Mouse (Mus musculus): Measurements from ENCODE around the gene Ptprm. TPM values are rescaled to one million over a fixed set of nuclear protein-coding genes. Genes with fewer than 3 reads are reported as not detected.

The Ptprm gene
- polyA plus RNA-seq, 1 experiment from 2014 or later = 19.7 TPM

- Histone ChIP-seq H3K4me2 (ENCODE audit: low read length) (no peak overlapping the region), H3K27me3 (ENCODE audit: control insufficient read depth, insufficient read depth, low read depth, low read length) (no peaks in the 10 kb centered on the region), H3K9me3 (replicated peaks; ENCODE audit: control insufficient read depth, low read length, poor library complexity, severe bottlenecking) (no peaks in the 10 kb centered on the region), H3K36me3 (ENCODE audit: control insufficient read depth, insufficient read depth, low read length) (no peaks in the 10 kb centered on the region), H3K4me1 (ENCODE audit: control insufficient read depth, insufficient read depth, low read length) (peaks cover 9% of the 10 kb centered on the region; the same call in 1 of the 2 replicates), H3K4me3 (ENCODE audit: low read depth, low read length) (no peak overlapping the region), H3K9ac (ENCODE audit: low read depth, low read length) (no peak overlapping the region), H3K27ac (ENCODE audit: low read length) (no peak overlapping the region)
- ATAC-seq = no peak
- 66% methylated on average over 16 of the region's 16 CpGs for WGBS
Measured at GRCm38 (mm10) chr17:66671715-66672230, 682.5 kb downstream of the Ptprm start.

GRCm38 (mm10) chr17:66671287-66671686 is 683.0 kb downstream of the Ptprm start:
- Histone ChIP-seq H3K4me2 (ENCODE audit: low read length) (no peak overlapping the region), H3K4me1 (ENCODE audit: control insufficient read depth, insufficient read depth, low read length) (peaks cover 9% of the 10 kb centered on the region; the same call in 1 of the 2 replicates), H3K27me3 (ENCODE audit: control insufficient read depth, insufficient read depth, low read depth, low read length) (no peaks in the 10 kb centered on the region), H3K4me3 (ENCODE audit: low read depth, low read length) (no peak overlapping the region), H3K9ac (ENCODE audit: low read depth, low read length) (no peak overlapping the region), H3K27ac (ENCODE audit: low read length) (no peak overlapping the region), H3K36me3 (ENCODE audit: control insufficient read depth, insufficient read depth, low read length) (no peaks in the 10 kb centered on the region), H3K9me3 (replicated peaks; ENCODE audit: control insufficient read depth, low read length, poor library complexity, severe bottlenecking) (no peaks in the 10 kb centered on the region)
- ATAC-seq = no peak
- WGBS = 34% methylated on average over 8 of the region's 8 CpGs

GRCm38 (mm10) chr17:66665791-66666190 is 688.5 kb downstream of the Ptprm start:
- H3K27ac ChIP-seq (ENCODE audit: low read length) = no peak overlapping the region
- 96% methylated on average over 3 of the region's 3 CpGs for WGBS
- no peaks in the 10 kb centered on the region for H3K4me1 ChIP-seq (ENCODE audit: control insufficient read depth, insufficient read depth, low read length)
- H3K27me3 ChIP-seq (ENCODE audit: control insufficient read depth, insufficient read depth, low read depth, low read length) = no peaks in the 10 kb centered on the region
- no peak overlapping the region for H3K4me3 ChIP-seq (ENCODE audit: low read depth, low read length)
- H3K9ac ChIP-seq (ENCODE audit: low read depth, low read length) = no peak overlapping the region
- H3K36me3 ChIP-seq (ENCODE audit: control insufficient read depth, insufficient read depth, low read length) = no peaks in the 10 kb centered on the region
- ATAC-seq = no peak
- H3K9me3 ChIP-seq (replicated peaks; ENCODE audit: control insufficient read depth, low read length, poor library complexity, severe bottlenecking) = no peaks in the 10 kb centered on the region
- no peak overlapping the region for H3K4me2 ChIP-seq (ENCODE audit: low read length)

GRCm38 (mm10) chr17:66665201-66665756 is 689.0 kb downstream of the Ptprm start:
- Histone ChIP-seq H3K4me1 (ENCODE audit: control insufficient read depth, insufficient read depth, low read length) (no peaks in the 10 kb centered on the region), H3K4me3 (ENCODE audit: low read depth, low read length) (no peak overlapping the region), H3K27me3 (ENCODE audit: control insufficient read depth, insufficient read depth, low read depth, low read length) (no peaks in the 10 kb centered on the region), H3K36me3 (ENCODE audit: control insufficient read depth, insufficient read depth, low read length) (no peaks in the 10 kb centered on the region), H3K4me2 (ENCODE audit: low read length) (no peak overlapping the region), H3K9me3 (replicated peaks; ENCODE audit: control insufficient read depth, low read length, poor library complexity, severe bottlenecking) (no peaks in the 10 kb centered on the region), H3K27ac (ENCODE audit: low read length) (no peak overlapping the region), H3K9ac (ENCODE audit: low read depth, low read length) (no peak overlapping the region)
- WGBS = 82% methylated on average over 3 of the region's 3 CpGs
- ATAC-seq = no peak

- H3K4me1 ChIP-seq (ENCODE audit: control insufficient read depth, insufficient read depth, low read length) = no peaks in the 10 kb centered on the region
- ATAC-seq = no peak
- no peaks in the 10 kb centered on the region for H3K27me3 ChIP-seq (ENCODE audit: control insufficient read depth, insufficient read depth, low read depth, low read length)
- H3K4me2 ChIP-seq (ENCODE audit: low read length) = no peak overlapping the region
- 62% methylated on average over 9 of the region's 10 CpGs for WGBS
- no peak overlapping the region for H3K27ac ChIP-seq (ENCODE audit: low read length)
- H3K36me3 ChIP-seq (ENCODE audit: control insufficient read depth, insufficient read depth, low read length) = no peaks in the 10 kb centered on the region
- no peak overlapping the region for H3K9ac ChIP-seq (ENCODE audit: low read depth, low read length)
- H3K9me3 ChIP-seq (replicated peaks; ENCODE audit: control insufficient read depth, low read length, poor library complexity, severe bottlenecking) = no peaks in the 10 kb centered on the region
- no peak overlapping the region for H3K4me3 ChIP-seq (ENCODE audit: low read depth, low read length)
Measured at GRCm38 (mm10) chr17:66664796-66665195, 689.5 kb downstream of the Ptprm start.

- H3K4me2 ChIP-seq (ENCODE audit: low read length) = no peak overlapping the region
- H3K4me1 ChIP-seq (ENCODE audit: control insufficient read depth, insufficient read depth, low read length) = no peaks in the 10 kb centered on the region
- H3K27ac ChIP-seq (ENCODE audit: low read length) = no peak overlapping the region
- ATAC-seq = no peak
- no peak overlapping the region for H3K9ac ChIP-seq (ENCODE audit: low read depth, low read length)
- no peaks in the 10 kb centered on the region for H3K36me3 ChIP-seq (ENCODE audit: control insufficient read depth, insufficient read depth, low read length)
- no peaks in the 10 kb centered on the region for H3K27me3 ChIP-seq (ENCODE audit: control insufficient read depth, insufficient read depth, low read depth, low read length)
- no peak overlapping the region for H3K4me3 ChIP-seq (ENCODE audit: low read depth, low read length)
- WGBS = 72% methylated on average over 3 of the region's 3 CpGs
- no peaks in the 10 kb centered on the region for H3K9me3 ChIP-seq (replicated peaks; ENCODE audit: control insufficient read depth, low read length, poor library complexity, severe bottlenecking)
Measured at GRCm38 (mm10) chr17:66659242-66659641, 695.0 kb downstream of the Ptprm start.

- H3K27me3 ChIP-seq (ENCODE audit: control insufficient read depth, insufficient read depth, low read depth, low read length) = no peaks in the 10 kb centered on the region
- no peak overlapping the region for H3K9ac ChIP-seq (ENCODE audit: low read depth, low read length)
- no peaks in the 10 kb centered on the region for H3K36me3 ChIP-seq (ENCODE audit: control insufficient read depth, insufficient read depth, low read length)
- H3K9me3 ChIP-seq (replicated peaks; ENCODE audit: control insufficient read depth, low read length, poor library complexity, severe bottlenecking) = no peaks in the 10 kb centered on the region; the same call in 1 of the 2 replicates
- no peak overlapping the region for H3K4me2 ChIP-seq (ENCODE audit: low read length)
- no peak overlapping the region for H3K4me3 ChIP-seq (ENCODE audit: low read depth, low read length)
- WGBS = 89% methylated on average over 7 of the region's 7 CpGs
- no peak for ATAC-seq
- H3K27ac ChIP-seq (ENCODE audit: low read length) = no peak overlapping the region
- no peaks in the 10 kb centered on the region for H3K4me1 ChIP-seq (ENCODE audit: control insufficient read depth, insufficient read depth, low read length)
Measured at GRCm38 (mm10) chr17:66637951-66638722, 716.1 kb downstream of the Ptprm start.

- Histone ChIP-seq H3K27me3 (ENCODE audit: control insufficient read depth, insufficient read depth, low read depth, low read length) (no peaks in the 10 kb centered on the region), H3K4me3 (ENCODE audit: low read depth, low read length) (no peak overlapping the region), H3K27ac (ENCODE audit: low read length) (no peak overlapping the region), H3K36me3 (ENCODE audit: control insufficient read depth, insufficient read depth, low read length) (no peaks in the 10 kb centered on the region), H3K9ac (ENCODE audit: low read depth, low read length) (peak overlapping the region; percentile 34; the same call in 1 of the 2 replicates), H3K9me3 (replicated peaks; ENCODE audit: control insufficient read depth, low read length, poor library complexity, severe bottlenecking) (no peaks in the 10 kb centered on the region), H3K4me2 (ENCODE audit: low read length) (no peak overlapping the region), H3K4me1 (ENCODE audit: control insufficient read depth, insufficient read depth, low read length) (peaks cover 3% of the 10 kb centered on the region; the same call in 1 of the 2 replicates)
- ATAC-seq = peak; percentile 58
- WGBS = 50% methylated on average over 13 of the region's 13 CpGs
Measured at GRCm38 (mm10) chr17:66619996-66620656, 734.1 kb downstream of the Ptprm start.

Data from midbrain, embryonic 16.5 days (tissue).